Mouse (Mus musculus): ENCODE data around the gene Abhd12b.

The Abhd12b gene

GRCm38 (mm10) chr12:70204433-70204832, 50.5 kb downstream of the Abhd12b start:
- DNase-seq (ENCODE audit: low spot score in 2 of 2) = no peak

- DNase-seq (ENCODE audit: low spot score in 2 of 2) = no peak
Measured at GRCm38 (mm10) chr12:70208214-70208613, 54.3 kb downstream of the Abhd12b start.

GRCm38 (mm10) chr12:70212501-70212900, 58.6 kb downstream of the Abhd12b start:
- DNase-seq (ENCODE audit: low spot score in 2 of 2) = no peak

GRCm38 (mm10) chr12:70213601-70214000, 59.7 kb downstream of the Abhd12b start:
- no peak for DNase-seq (ENCODE audit: low spot score in 2 of 2)

- DNase-seq (ENCODE audit: low spot score in 2 of 2) = no peak
Measured at GRCm38 (mm10) chr12:70214281-70214680, 60.3 kb downstream of the Abhd12b start.

- no peak for DNase-seq (ENCODE audit: low spot score in 2 of 2)
Measured at GRCm38 (mm10) chr12:70216229-70216800, 62.4 kb downstream of the Abhd12b start.

GRCm38 (mm10) chr12:70218795-70219540, 65.0 kb downstream of the Abhd12b start:
- DNase-seq (ENCODE audit: low spot score in 2 of 2) = no peak

GRCm38 (mm10) chr12:70221425-70221824, 67.5 kb downstream of the Abhd12b start:
- DNase-seq (ENCODE audit: low spot score in 2 of 2) = no peak

- no peak for DNase-seq (ENCODE audit: low spot score in 2 of 2)
Measured at GRCm38 (mm10) chr12:70223331-70223730, 69.4 kb downstream of the Abhd12b start.

- DNase-seq (ENCODE audit: low spot score in 2 of 2) = no peak
Measured at GRCm38 (mm10) chr12:70226655-70227054, 72.7 kb downstream of the Abhd12b start.

- DNase-seq (ENCODE audit: low spot score in 2 of 2) = peak; percentile 47 to 49
Measured at GRCm38 (mm10) chr12:70227121-70227932, 73.4 kb downstream of the Abhd12b start.

GRCm38 (mm10) chr12:70228155-70228554, 74.2 kb downstream of the Abhd12b start:
- no peak for DNase-seq (ENCODE audit: low spot score in 2 of 2)

GRCm38 (mm10) chr12:70231294-70231693, 77.4 kb downstream of the Abhd12b start, which contains the start of gene Pygl:
TSS of gene Pygl (minus strand) at chr12:70231488.
- DNase-seq (ENCODE audit: low spot score in 2 of 2) = no peak

GRCm38 (mm10) chr12:70232020-70232544, 78.1 kb downstream of the Abhd12b start:
- DNase-seq (ENCODE audit: low spot score in 2 of 2) = no peak
